Mouse (Mus musculus) liver, adult 2 months (tissue): ENCODE results near the gene Nup85.

Experiments used
- CTCF ChIP-seq: fragments of 200-500 bp; IDR thresholded peaks from 2 replicates; pipeline ENCODE4 v1.5.1; 2011; ENCODE audit warnings: low read depth, low read length, control low read depth
- POLR2A ChIP-seq: fragments of 200-500 bp; IDR thresholded peaks from 2 replicates; pipeline ENCODE4 v1.6.1; 2011; ENCODE audit warnings: low read length, control low read depth; ENCODE audit not compliant: insufficient read depth; ENCODE audit errors: extremely low read depth

DNA sequence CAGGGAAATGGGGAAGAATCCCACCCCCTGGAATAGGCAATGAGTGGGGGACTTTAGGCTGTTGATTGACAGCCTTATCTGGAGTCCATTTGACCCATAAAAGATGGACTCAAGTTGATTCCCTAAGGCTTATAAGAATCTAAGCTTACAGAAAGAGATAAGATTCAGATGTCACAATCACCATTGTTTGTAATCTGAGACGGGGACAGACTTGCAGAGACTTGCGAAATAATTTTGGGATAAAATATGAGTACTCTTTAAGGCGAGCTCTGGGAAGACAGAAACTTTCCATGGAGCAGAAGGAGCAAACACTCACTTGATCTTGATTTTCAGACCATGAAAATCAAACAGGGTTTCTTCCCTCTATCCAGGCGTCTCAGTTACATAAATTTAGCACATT, 20.7 kb upstream of the Nup85 start:
- TF ChIP-seq CTCF (no peak), POLR2A (no peak)
